Mouse (Mus musculus): ENCODE data around the gene Angel1. TPM values are rescaled to one million over a fixed set of nuclear protein-coding genes. Genes with fewer than 3 reads are reported as not detected.

Gene Angel1
- total and polyA plus RNA-seq, 3 experiments = 2.7 to 6.1 (median 3.5) TPM

- H3K27ac ChIP-seq = no peak overlapping the region
- no peaks in the 10 kb centered on the region for H3K27me3 ChIP-seq (ENCODE audit: control insufficient read depth, insufficient read depth, low read length)
- WGBS = 50% methylated on average over 6 of the region's 6 CpGs
- H3K4me1 ChIP-seq (ENCODE audit: control insufficient read depth, insufficient read depth, low read length) = peaks cover 2% of the 10 kb centered on the region
- intact Hi-C loops (cut with DNase I) = loop anchor here (10.0 kb wide), 1 partner anchor 571 kb away; no protein-coding TSS in a partner anchor
- no peak overlapping the region for H3K4me3 ChIP-seq
- no peak for DNase-seq
- H3K9ac ChIP-seq (ENCODE audit: low read depth, low read length) = no peak overlapping the region
- no peaks in the 10 kb centered on the region for H3K79me2 ChIP-seq (replicated peaks; ENCODE audit: control insufficient read depth, insufficient read depth, low read length)
- H3K36me3 ChIP-seq (ENCODE audit: control insufficient read depth, insufficient read depth, low read length) = no peaks in the 10 kb centered on the region
- TF ChIP-seq CTCF (IDR thresholded peaks at IDR 0.05) (no peak), EP300 (IDR thresholded peaks at IDR 0.05; ENCODE audit: insufficient read depth, low read depth, low read length) (no peak), POLR2A (IDR thresholded peaks at IDR 0.05; ENCODE audit: insufficient read depth, low read depth, low read length) (no peak)
Measured at GRCm38 (mm10) chr12:86764060-86764459, 37.8 kb upstream of the Angel1 start.

GRCm38 (mm10) chr12:86761036-86761435 lies 34.8 kb upstream of the Angel1 start:
- no peak overlapping the region for H3K4me3 ChIP-seq
- H3K9ac ChIP-seq (ENCODE audit: low read depth, low read length) = no peak overlapping the region
- no peaks in the 10 kb centered on the region for H3K4me1 ChIP-seq (ENCODE audit: control insufficient read depth, insufficient read depth, low read length)
- TF ChIP-seq CTCF (IDR thresholded peaks at IDR 0.05) = no peak
- no peak for TF ChIP-seq POLR2A (IDR thresholded peaks at IDR 0.05; ENCODE audit: insufficient read depth, low read depth, low read length)
- no peak for TF ChIP-seq EP300 (IDR thresholded peaks at IDR 0.05; ENCODE audit: insufficient read depth, low read depth, low read length)
- no peak overlapping the region for H3K27ac ChIP-seq
- intact Hi-C loops (cut with DNase I) = loop anchor here (10.0 kb wide), 1 partner anchor 574 kb away; no protein-coding TSS in a partner anchor
- no peaks in the 10 kb centered on the region for H3K79me2 ChIP-seq (replicated peaks; ENCODE audit: control insufficient read depth, insufficient read depth, low read length)
- 71% methylated on average over 13 of the region's 13 CpGs for WGBS
- no peaks in the 10 kb centered on the region for H3K36me3 ChIP-seq (ENCODE audit: control insufficient read depth, insufficient read depth, low read length)
- 0 out of 2 replicates have a peak, but pooled peaks cover 2% of the 10 kb centered on the region for H3K27me3 ChIP-seq (ENCODE audit: control insufficient read depth, insufficient read depth, low read length)
- no peak for DNase-seq

GRCm38 (mm10) chr12:86734319-86734810 lies 8.1 kb upstream of the Angel1 start, which contains the start of gene Lrrc74a:
Gene Lrrc74a, plus strand, starts transcription at chr12:86734369.
- no peaks in the 10 kb centered on the region for H3K27me3 ChIP-seq (ENCODE audit: control insufficient read depth, insufficient read depth, low read length)
- H3K79me2 ChIP-seq (replicated peaks; ENCODE audit: control insufficient read depth, insufficient read depth, low read length) = no peaks in the 10 kb centered on the region
- WGBS = 66% methylated on average over 8 of the region's 8 CpGs
- no peaks in the 10 kb centered on the region for H3K36me3 ChIP-seq (ENCODE audit: control insufficient read depth, insufficient read depth, low read length)
- DNase-seq = peak; percentile 21 to 30
- no peak within 1 kb of the TSS for H3K4me3 ChIP-seq
- H3K27ac ChIP-seq = no peak within 1 kb of the TSS
- intact Hi-C loops (cut with DNase I) = no loop called here
- H3K4me1 ChIP-seq (ENCODE audit: control insufficient read depth, insufficient read depth, low read length) = no peaks in the 10 kb centered on the region
- H3K9ac ChIP-seq (ENCODE audit: low read depth, low read length) = no peak within 1 kb of the TSS
- TF ChIP-seq CTCF (IDR thresholded peaks at IDR 0.05) (no peak), POLR2A (IDR thresholded peaks at IDR 0.05; ENCODE audit: insufficient read depth, low read depth, low read length) (no peak), EP300 (IDR thresholded peaks at IDR 0.05; ENCODE audit: insufficient read depth, low read depth, low read length) (no peak)

- Histone ChIP-seq H3K27ac (peak overlapping the region; percentile 36), H3K27me3 (ENCODE audit: control insufficient read depth, insufficient read depth, low read length) (no peaks in the 10 kb centered on the region), H3K36me3 (ENCODE audit: control insufficient read depth, insufficient read depth, low read length) (no peaks in the 10 kb centered on the region), H3K4me1 (ENCODE audit: control insufficient read depth, insufficient read depth, low read length) (no peaks in the 10 kb centered on the region; the same call in none of the 2 replicates), H3K4me3 (peak overlapping the region; percentile 84), H3K79me2 (replicated peaks; ENCODE audit: control insufficient read depth, insufficient read depth, low read length) (no peaks in the 10 kb centered on the region), H3K9ac (ENCODE audit: low read depth, low read length) (peak overlapping the region; percentile 85)
- 1% methylated on average over 19 of the region's 19 CpGs for WGBS
- no peak for DNase-seq
- TF ChIP-seq CTCF (IDR thresholded peaks at IDR 0.05) = no peak
- TF ChIP-seq POLR2A (IDR thresholded peaks at IDR 0.05; ENCODE audit: insufficient read depth, low read depth, low read length) = no peak
- no peak for TF ChIP-seq EP300 (IDR thresholded peaks at IDR 0.05; ENCODE audit: insufficient read depth, low read depth, low read length)
- intact Hi-C loops (cut with DNase I) = no loop called here
Measured at GRCm38 (mm10) chr12:86725706-86726105, 554 bp downstream of the Angel1 start.

GRCm38 (mm10) chr12:86724300-86724699 lies 2.0 kb downstream of the Angel1 start:
- no peak for DNase-seq
- H3K4me1 ChIP-seq (ENCODE audit: control insufficient read depth, insufficient read depth, low read length) = no peaks in the 10 kb centered on the region; the same call in none of the 2 replicates
- TF ChIP-seq CTCF (IDR thresholded peaks at IDR 0.05) (no peak), EP300 (IDR thresholded peaks at IDR 0.05; ENCODE audit: insufficient read depth, low read depth, low read length) (no peak), POLR2A (IDR thresholded peaks at IDR 0.05; ENCODE audit: insufficient read depth, low read depth, low read length) (no peak)
- H3K27ac ChIP-seq = no peak overlapping the region
- intact Hi-C loops (cut with DNase I) = no loop called here
- H3K79me2 ChIP-seq (replicated peaks; ENCODE audit: control insufficient read depth, insufficient read depth, low read length) = no peaks in the 10 kb centered on the region
- no peaks in the 10 kb centered on the region for H3K27me3 ChIP-seq (ENCODE audit: control insufficient read depth, insufficient read depth, low read length)
- 89% methylated on average over 2 of the region's 2 CpGs for WGBS
- H3K9ac ChIP-seq (ENCODE audit: low read depth, low read length) = no peak overlapping the region
- no peak overlapping the region for H3K4me3 ChIP-seq
- H3K36me3 ChIP-seq (ENCODE audit: control insufficient read depth, insufficient read depth, low read length) = no peaks in the 10 kb centered on the region

GRCm38 (mm10) chr12:86721453-86721852 lies 4.8 kb downstream of the Angel1 start:
- no peak overlapping the region for H3K9ac ChIP-seq (ENCODE audit: low read depth, low read length)
- no peaks in the 10 kb centered on the region; the same call in none of the 2 replicates for H3K4me1 ChIP-seq (ENCODE audit: control insufficient read depth, insufficient read depth, low read length)
- WGBS = 60% methylated on average over 5 of the region's 5 CpGs
- no peak overlapping the region for H3K27ac ChIP-seq
- no peak for DNase-seq
- H3K36me3 ChIP-seq (ENCODE audit: control insufficient read depth, insufficient read depth, low read length) = no peaks in the 10 kb centered on the region
- no peak for TF ChIP-seq CTCF (IDR thresholded peaks at IDR 0.05)
- no peak for TF ChIP-seq EP300 (IDR thresholded peaks at IDR 0.05; ENCODE audit: insufficient read depth, low read depth, low read length)
- no peaks in the 10 kb centered on the region for H3K27me3 ChIP-seq (ENCODE audit: control insufficient read depth, insufficient read depth, low read length)
- intact Hi-C loops (cut with DNase I) = no loop called here
- no peak overlapping the region for H3K4me3 ChIP-seq
- no peaks in the 10 kb centered on the region for H3K79me2 ChIP-seq (replicated peaks; ENCODE audit: control insufficient read depth, insufficient read depth, low read length)

Measured in heart, adult 2 months (tissue).